Mouse (Mus musculus) spleen, adult 2 months (tissue): ENCODE measurements around the gene Gm9887.

ENCODE experiments used
- CTCF ChIP-seq: fragments of 200-500 bp; IDR thresholded peaks from 2 replicates; pipeline ENCODE4 v1.5.1; 2011; ENCODE audit warnings: mild to moderate bottlenecking, inconsistent platforms; ENCODE audit not compliant: insufficient read depth, insufficient read length, insufficient replicate concordance; ENCODE audit errors: extremely low read depth
- POLR2A ChIP-seq: fragments of 200-500 bp; IDR thresholded peaks from 2 replicates; pipeline ENCODE4 v1.6.1; 2011; ENCODE audit warnings: low read depth, low read length, inconsistent platforms

DNA sequence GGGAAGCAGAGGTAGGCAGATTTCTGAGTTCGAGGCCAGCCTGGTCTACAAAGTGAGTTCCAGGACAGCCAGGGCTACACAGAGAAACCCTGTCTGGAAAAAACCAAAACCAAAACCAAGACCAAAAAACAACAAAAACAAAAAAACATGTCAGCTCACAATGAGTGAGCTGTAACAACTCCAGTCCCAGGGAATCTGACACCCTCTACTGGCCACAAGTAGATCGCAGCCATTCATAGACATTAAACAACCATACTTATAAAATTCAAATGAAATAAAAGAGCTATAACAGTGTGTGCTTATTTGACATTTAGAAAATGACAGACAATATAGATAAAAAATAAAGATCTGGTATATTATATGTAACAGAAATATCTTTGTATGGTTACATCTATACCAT is 38.7 kb downstream of the Gm9887 start:
- TF ChIP-seq CTCF = peak; percentile 17; the same call in 1 of the 2 replicates
- TF ChIP-seq POLR2A = no peak
